Mouse (Mus musculus) erythroblast, embryonic 14.5 days (primary cell): ENCODE data around the gene Itsn1.

ENCODE experiments used
- GATA1 ChIP-seq: IDR thresholded peaks from 2 replicates; pipeline ENCODE4 v1.6.1; 2012; ENCODE audit warnings: low read length, inconsistent platforms, mixed read lengths
- TAL1 ChIP-seq: IDR thresholded peaks from 3 replicates; pipeline ENCODE4 v1.6.1; 2012; ENCODE audit warnings: low read length, inconsistent platforms, mixed read lengths

GRCm38 (mm10) chr16:91868943-91869911 lies 140.1 kb downstream of the Itsn1 start:
- no peak for TF ChIP-seq TAL1
- TF ChIP-seq GATA1: no peak
